Mouse (Mus musculus): ENCODE results near the gene Olfr412.

DNA sequence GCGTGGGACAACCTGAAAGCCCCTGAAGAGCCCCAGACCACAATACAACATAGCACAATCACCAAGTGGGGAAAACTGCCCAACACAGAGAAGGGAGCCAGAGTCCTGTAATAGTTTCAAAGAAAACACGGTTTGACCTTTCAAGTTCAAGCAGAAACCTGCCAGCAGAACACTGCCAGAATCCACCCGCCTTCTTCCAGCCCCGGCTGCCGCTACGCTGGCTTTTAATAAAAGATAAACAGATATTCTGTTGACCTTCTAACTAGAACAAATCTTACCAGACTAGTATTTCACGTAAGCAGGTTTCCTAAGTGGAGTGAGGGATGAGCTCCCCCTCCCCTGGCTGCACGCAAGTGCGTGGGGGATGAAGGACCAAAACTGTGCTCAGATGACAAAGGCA is 23.8 kb downstream of the Olfr412 start:
- no peak for TF ChIP-seq CTCF (IDR thresholded peaks at IDR 0.05; ENCODE audit: borderline replicate concordance, extremely low read depth, insufficient read depth, insufficient read length)
- TF ChIP-seq POLR2A (IDR thresholded peaks at IDR 0.05; ENCODE audit: borderline replicate concordance, extremely low read depth, insufficient read depth, insufficient read length, poor library complexity, severe bottlenecking), result no peak

Data from brain, embryonic 14.5 days (tissue).